Mouse (Mus musculus) frontal cortex, postnatal 10 days (tissue): Measurements from ENCODE around the gene Mtg2.

Experiments used
- DNase-seq, 2 experiments: peaks; one replicate each; pipeline ENCODE4 v3.0.0; 2022; ENCODE audit warnings: low spot score in 2 of 2, mixed read lengths in 1 of 2

Mtg2 gene

DNA sequence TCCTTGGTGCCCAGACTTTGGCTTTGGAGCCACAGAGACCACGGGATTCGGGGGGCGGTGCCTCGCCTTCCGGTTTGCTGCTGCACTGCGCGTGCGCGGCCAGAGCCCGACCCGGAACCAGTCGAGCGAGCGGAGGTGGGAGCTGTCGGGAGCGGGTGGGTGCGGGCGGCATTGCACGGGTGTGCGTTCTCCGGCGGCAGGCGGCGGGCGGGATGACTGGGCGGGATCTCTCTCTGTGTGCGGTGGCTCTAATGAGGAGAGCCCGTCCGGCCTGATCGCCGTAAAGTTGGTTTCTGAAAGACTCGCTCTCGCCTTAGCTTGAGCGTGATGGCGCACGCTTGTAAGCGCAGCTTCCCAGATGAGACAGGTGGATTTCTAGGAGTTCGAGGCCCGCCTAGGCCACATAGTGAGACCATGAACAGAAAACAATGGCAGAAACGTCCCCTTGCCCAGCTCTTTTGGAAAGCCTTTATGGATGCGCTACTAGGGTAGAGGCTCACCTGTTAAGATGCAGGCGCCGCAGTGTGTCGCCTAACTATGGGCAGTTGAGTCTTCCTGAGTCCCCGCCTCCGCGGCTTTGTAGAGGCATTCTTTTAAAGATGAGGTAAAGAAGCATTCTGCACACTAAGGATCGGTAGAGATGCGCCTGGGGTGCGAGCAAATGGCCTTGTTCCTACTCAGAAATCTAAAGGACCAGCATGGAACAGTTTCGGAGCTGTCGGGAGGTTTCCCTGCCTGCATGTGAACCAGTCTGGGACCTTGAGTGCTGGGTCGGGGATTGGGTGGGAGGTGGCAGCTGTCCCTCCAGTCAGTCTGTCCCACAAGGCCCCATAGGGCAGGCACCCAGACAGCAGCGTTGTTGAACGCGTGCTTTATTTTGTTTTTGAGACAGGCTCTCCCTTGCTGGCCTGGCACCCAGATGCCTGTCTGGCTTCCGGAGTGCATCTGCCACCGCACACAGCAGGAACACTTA is at the start of gene Mtg2:
TSS of gene Mtg2 (plus strand) at position 108 of the 973 bp plus-strand sequence.
- peak; percentile 90 to 96 for DNase-seq

- DNase-seq, result no peak
These were observed 49.5 kb upstream of the Mtg2 start for GRCm38 (mm10) chr2:180020919-180021318.

- DNase-seq, result no peak
These were observed 47.6 kb upstream of the Mtg2 start for GRCm38 (mm10) chr2:180022751-180023150.

GRCm38 (mm10) chr2:180024401-180025098 is 45.8 kb upstream of the Mtg2 start, which contains the start of gene Lsm14b:
TSS of gene Lsm14b (plus strand) at chr2:180024987.
- DNase-seq, result peak; percentile 98 to 99

GRCm38 (mm10) chr2:180025135-180025860 is 45.1 kb upstream of the Mtg2 start:
- peak in 1 of 2 experiments; percentile 65 for DNase-seq

DNA sequence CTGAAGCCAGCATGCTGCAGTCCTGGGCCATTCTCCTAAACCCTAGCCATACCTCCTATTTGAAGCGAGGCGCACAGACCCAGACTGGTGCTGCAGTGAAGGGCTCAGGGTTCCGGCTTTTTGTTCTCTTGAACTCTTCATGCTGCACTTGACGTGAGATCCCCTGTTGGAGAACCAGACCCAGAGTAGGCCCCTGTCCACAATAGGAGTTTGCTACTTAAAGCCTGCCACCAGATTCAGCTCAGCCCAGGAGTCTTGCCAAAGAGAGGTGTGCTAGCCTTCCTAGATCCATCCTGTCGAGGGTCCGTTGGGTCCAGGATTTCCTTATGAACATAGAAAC is 44.6 kb upstream of the Mtg2 start:
- no peak for DNase-seq

DNA sequence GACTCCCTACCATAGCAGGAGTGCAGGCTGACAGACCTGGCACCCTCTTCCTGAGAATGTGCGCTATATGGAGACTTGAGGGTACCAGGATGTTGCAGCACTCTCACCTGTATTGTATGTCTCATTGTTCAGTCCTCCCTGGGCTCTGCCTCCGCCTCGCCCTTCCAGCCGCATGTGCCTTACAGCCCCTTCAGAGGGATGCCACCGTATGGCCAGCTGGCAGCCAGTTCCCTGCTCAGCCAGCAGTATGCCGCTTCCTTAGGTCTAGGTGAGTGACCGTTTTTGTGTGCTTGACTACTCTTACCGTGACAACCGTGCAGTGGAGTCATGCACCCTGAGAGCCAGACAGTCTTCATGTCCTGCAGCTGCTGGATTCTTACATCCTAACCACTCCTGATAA is 42.6 kb upstream of the Mtg2 start:
- DNase-seq, result no peak

GRCm38 (mm10) chr2:180031270-180031669 is 39.1 kb upstream of the Mtg2 start:
- DNase-seq, result no peak

GRCm38 (mm10) chr2:180032925-180033324 is 37.5 kb upstream of the Mtg2 start:
- DNase-seq, result no peak

- DNase-seq, result no peak
These were observed 36.4 kb upstream of the Mtg2 start for GRCm38 (mm10) chr2:180033956-180034355.

GRCm38 (mm10) chr2:180034753-180035152 is 35.6 kb upstream of the Mtg2 start:
- no peak for DNase-seq

- DNase-seq, result no peak
These were observed 30.0 kb upstream of the Mtg2 start for GRCm38 (mm10) chr2:180040406-180040805.

DNA sequence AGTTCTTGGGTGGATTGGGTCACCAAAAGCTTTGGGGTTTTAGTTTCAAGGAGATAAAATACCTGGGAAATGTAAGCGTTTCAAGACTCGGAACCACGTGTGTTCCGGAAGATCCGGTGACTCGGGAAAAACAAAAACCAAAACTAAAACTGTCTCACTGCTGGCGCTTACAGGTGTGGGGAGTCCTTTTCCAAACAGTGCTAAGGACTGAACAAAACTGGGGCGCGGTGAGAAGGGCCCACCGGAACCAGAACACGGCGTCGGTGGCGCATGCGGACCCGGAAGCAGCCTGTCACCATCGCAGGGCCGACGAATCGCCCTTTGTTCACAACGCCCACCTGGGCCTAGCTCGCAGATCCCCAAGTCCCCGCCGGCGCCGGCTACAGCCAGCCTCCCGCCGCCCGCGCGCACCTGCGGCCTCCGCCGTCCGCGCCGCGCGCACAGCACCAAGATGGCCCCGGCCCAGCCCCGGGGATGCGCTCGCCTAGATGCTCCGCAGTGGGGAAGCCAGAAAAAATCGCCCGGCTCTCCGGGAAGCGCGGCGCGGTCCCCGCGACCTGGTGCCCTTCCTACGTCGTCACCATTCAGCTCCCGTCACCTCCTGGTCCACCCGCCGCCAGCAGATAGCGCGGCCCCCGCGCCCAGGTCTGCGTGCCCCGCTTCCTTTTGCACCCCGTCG is 28.7 kb upstream of the Mtg2 start:
- peak in 1 of 2 experiments; percentile 49 for DNase-seq

- DNase-seq, result peak; percentile 87 to 91
These were observed 28.0 kb upstream of the Mtg2 start, which contains the start of the genes Psma7 and Ss18l1 for GRCm38 (mm10) chr2:180042256-180042857. TSS of gene Psma7 (minus strand) at chr2:180042433. TSS of gene Ss18l1 (plus strand) at chr2:180042509.

GRCm38 (mm10) chr2:180042858-180043515 is 27.4 kb upstream of the Mtg2 start:
- DNase-seq, result peak; percentile 80

GRCm38 (mm10) chr2:180045283-180045682 is 25.1 kb upstream of the Mtg2 start:
- DNase-seq, result no peak

- no peak for DNase-seq
These were observed 22.8 kb upstream of the Mtg2 start for GRCm38 (mm10) chr2:180047580-180047979.

DNA sequence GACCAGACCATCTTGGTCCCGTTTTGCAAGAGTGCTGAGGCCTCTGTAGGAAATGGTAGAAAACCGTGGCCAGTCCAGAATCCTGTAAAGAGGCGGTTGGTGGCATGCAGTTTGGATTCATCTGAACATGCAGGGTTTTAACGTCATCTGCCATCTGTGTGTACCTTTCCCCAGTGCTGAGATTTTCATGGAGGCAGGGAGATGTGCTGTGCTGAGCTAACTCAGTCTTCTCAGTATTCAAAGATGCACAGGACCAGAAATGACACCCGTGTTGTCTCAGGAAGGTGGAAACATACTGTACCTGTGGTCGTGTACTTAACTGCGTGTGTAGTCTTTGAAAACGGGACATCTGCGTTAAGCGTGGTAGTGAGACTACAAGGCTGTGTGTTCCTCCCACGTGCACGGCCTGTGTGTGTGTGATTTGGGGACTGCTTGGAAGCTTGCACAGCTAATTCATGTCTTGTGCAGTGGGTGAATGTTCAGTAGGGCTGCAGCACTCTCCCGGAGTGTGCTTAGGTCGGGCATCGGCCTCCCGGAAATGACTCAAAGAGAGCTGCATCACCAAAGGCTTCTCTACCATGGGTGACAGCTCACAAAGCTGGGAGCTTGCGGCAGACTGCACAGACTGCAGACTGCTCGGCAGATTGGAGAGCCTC is 22.3 kb upstream of the Mtg2 start:
- DNase-seq, result no peak

DNA sequence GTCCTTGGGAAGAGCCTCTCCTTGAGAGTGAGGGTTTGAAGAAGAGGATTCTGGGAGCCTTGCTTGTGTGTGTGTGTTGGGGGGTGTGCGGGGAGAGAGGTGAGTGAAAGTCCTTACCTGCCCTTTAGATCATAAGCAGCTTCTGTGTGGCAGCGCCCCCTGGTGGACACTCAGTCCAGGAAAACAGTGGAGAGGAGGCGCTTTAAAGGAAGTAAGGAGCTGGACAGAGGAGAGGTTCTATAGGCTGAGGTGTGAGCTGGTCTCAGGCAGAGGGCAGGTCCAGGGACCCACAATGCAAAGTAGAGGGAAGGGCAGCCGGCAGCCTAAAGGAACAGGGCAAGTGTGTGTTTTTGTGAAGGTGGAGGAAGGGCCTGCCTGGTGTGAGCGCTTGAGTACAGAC is 19.4 kb upstream of the Mtg2 start:
- peak; percentile 59 to 75 for DNase-seq
